Mouse (Mus musculus) limb, embryonic 13.5 days (tissue): ENCODE data around the gene Bcl11a. TPM values are rescaled to one million over a fixed set of nuclear protein-coding genes. Genes with fewer than 3 reads are reported as not detected.

Experiments used
- ATAC-seq: fragments of 200-750 bp; cut with Nextera tagmentation; 2 replicates; pipeline ENCODE4 v1.8.0; 2017; ENCODE audit warnings: low read depth, moderate number of reproducible peaks, moderate TSS enrichment; ENCODE audit not compliant: low FRiP score
- H3K27ac ChIP-seq: fragments of 300-500 bp; sonication (generic); 2 replicates; pipeline ENCODE4 v1.5.1; 2015; ENCODE audit warnings: inconsistent platforms, mild to moderate bottlenecking, moderate library complexity
- H3K27me3 ChIP-seq: fragments of 300-500 bp; sonication (generic); 2 replicates; pipeline ENCODE4 v1.6.1; 2015; ENCODE audit warnings: mild to moderate bottlenecking, inconsistent platforms
- H3K36me3 ChIP-seq: fragments of 300-500 bp; sonication (generic); 2 replicates; pipeline ENCODE4 v1.6.1; 2015; ENCODE audit warnings: inconsistent platforms, mild to moderate bottlenecking, moderate library complexity
- H3K4me1 ChIP-seq: fragments of 300-500 bp; sonication (generic); 2 replicates; pipeline ENCODE4 v1.6.1; 2015; ENCODE audit warnings: inconsistent platforms
- H3K4me2 ChIP-seq: fragments of 300-500 bp; sonication (generic); replicated peaks from 2 replicates; pipeline ENCODE4 v1.6.1; 2015; ENCODE audit warnings: inconsistent platforms, mild to moderate bottlenecking, moderate library complexity
- H3K4me3 ChIP-seq: fragments of 300-500 bp; sonication (generic); 2 replicates; pipeline ENCODE4 v1.5.1; 2015; ENCODE audit warnings: moderate library complexity, mild to moderate bottlenecking, inconsistent platforms
- H3K9ac ChIP-seq: fragments of 300-500 bp; sonication (generic); 2 replicates; pipeline ENCODE4 v1.6.1; 2015; ENCODE audit warnings: mild to moderate bottlenecking, inconsistent platforms
- H3K9me3 ChIP-seq: fragments of 300-500 bp; sonication (generic); 2 replicates; pipeline ENCODE4 v1.6.1; 2016; ENCODE audit warnings: inconsistent platforms
- WGBS: fragments of 180-500 bp; shearing (Covaris S2); methylation state at CpG from one replicate; pipeline ENCODE4 v1.1.7; 2015; 5-methylcytosine and 5-hydroxymethylcytosine counted together
- polyA plus RNA-seq: library from polyadenylated mRNA; unstranded; fragments of >200 nt; fragmentation: Nextera tagmentation; extraction: Ambion mirVana; gene quantifications from 2 replicates; pipeline ENCODE4 v1.2.1, GENCODE M21; 2015

The Bcl11a gene
- polyA plus RNA-seq, 1 experiment from 2014 or later = 76.6 TPM

DNA sequence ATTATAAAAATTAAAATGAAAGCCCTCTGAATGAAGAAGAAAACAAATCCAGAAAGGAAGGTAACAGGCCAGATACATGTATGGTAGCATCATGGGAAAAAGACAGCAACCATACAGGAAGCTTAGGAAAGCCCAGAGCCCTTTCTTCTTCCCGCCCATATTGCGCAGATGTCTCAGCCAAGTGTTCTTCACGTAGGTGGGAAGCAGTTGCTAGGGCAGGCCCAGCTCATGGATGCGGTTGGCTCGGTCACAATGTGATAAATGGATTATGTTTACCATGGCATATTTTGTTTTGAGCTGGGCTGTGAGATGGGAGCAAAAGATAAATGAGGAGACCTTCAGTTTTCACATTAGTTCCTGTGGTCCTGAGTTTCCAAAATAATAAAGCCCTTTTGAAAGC, 29.6 kb downstream of the Bcl11a start:
- ATAC-seq = no peak
- Histone ChIP-seq H3K9me3 (no peaks in the 10 kb centered on the region), H3K9ac (no peak overlapping the region), H3K27ac (no peak overlapping the region), H3K36me3 (peaks cover 15% of the 10 kb centered on the region; the same call in 1 of the 2 replicates), H3K27me3 (no peaks in the 10 kb centered on the region), H3K4me1 (peaks cover 54% of the 10 kb centered on the region), H3K4me2 (no peak overlapping the region), H3K4me3 (no peak overlapping the region)
- 85% methylated on average over 5 of the region's 5 CpGs for WGBS

DNA sequence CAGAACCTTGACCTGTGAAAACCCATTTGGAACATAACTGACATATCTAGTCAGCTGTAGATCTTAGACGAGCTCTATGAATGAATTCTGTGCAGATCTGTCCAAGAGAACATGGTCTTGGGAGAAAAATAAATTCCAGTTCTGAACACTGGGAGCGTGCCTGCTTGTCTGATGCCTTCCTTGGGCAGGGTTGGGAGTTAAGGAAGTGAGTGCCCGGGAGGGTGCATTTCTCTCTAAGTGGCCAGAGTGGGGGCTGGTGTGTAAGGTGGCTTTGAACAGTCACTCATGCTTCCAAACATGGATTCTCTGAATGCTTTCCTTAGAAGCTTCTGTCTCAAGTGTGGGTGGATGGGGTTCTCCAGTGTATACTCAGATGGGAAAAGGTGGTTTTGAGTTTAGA, 31.1 kb downstream of the Bcl11a start:
- Histone ChIP-seq H3K27me3 (no peaks in the 10 kb centered on the region), H3K4me2 (no peak overlapping the region), H3K36me3 (peaks cover 18% of the 10 kb centered on the region; the same call in 1 of the 2 replicates), H3K9me3 (no peaks in the 10 kb centered on the region), H3K4me1 (peaks cover 49% of the 10 kb centered on the region), H3K9ac (no peak overlapping the region), H3K27ac (no peak overlapping the region), H3K4me3 (no peak overlapping the region)
- no peak for ATAC-seq
- WGBS = 69% methylated on average over 3 of the region's 3 CpGs

DNA sequence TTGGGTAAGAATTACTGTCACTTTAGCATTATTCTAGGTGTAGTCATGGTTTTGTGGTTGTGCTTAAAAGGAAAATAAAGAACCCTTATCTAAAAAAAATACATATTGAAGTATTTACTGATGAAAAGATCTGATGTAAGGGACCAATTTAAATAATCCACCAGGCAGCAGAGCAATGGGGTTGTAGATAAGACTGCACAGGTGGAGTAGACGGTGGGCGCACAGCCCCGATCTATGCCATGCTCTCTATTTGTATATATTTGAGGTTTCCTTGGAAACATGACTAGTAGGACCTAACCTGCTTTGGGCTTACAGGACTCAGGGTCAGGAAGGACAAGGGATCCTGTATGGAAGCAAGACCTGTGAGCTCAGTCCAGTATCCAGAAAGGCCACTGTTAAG, 31.5 kb downstream of the Bcl11a start:
- Histone ChIP-seq H3K4me2 (no peak overlapping the region), H3K9me3 (no peaks in the 10 kb centered on the region), H3K4me1 (peaks cover 53% of the 10 kb centered on the region), H3K4me3 (no peak overlapping the region), H3K27ac (no peak overlapping the region), H3K36me3 (peaks cover 18% of the 10 kb centered on the region; the same call in 1 of the 2 replicates), H3K27me3 (no peaks in the 10 kb centered on the region), H3K9ac (no peak overlapping the region)
- ATAC-seq = no peak
- WGBS = 90% methylated on average over 3 of the region's 3 CpGs

DNA sequence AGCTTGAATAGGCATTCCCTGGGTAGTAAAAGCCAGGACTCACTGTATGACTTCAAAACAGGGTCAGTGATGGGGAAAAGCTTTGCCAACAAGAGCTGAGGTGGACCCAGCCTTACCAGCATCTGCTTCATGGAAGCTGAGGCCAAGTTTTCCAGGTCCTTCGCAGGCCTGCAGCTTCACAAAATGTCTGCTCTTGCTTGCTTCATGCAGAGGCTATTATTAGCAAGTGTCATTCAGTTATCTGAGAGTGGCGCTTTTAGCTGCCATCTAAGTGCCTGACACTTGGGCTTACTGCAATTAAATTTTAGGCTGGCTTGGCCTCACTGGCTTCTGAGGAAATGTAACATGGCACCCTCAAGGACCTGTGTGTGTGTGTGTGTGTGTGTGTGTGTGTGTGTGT, 32.3 kb downstream of the Bcl11a start:
- no peak overlapping the region for H3K9ac ChIP-seq

DNA sequence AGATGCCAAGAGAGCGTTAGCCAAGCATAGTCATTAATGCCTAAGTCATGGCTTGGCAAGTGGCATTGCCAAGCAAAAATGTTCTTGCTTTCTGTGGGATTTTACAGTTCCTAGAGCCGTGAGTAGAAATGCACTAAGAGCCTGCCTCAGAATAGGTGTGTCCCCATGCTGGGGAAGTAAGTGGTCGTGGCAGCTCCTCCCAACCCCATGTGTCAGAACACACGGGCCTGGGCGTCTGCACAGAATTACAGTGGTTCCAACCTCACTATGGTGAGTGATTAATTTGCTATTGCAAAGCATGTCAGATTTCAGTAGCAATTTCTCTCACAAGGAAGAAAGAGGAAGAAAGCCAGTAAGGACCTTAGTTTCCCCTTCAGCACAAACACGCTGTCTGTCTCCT, 33.9 kb downstream of the Bcl11a start:
- no peak for ATAC-seq
- Histone ChIP-seq H3K9me3 (no peaks in the 10 kb centered on the region), H3K27me3 (no peaks in the 10 kb centered on the region), H3K9ac (no peak overlapping the region), H3K36me3 (peaks cover 27% of the 10 kb centered on the region; the same call in 1 of the 2 replicates), H3K4me1 (peaks cover 70% of the 10 kb centered on the region), H3K4me3 (no peak overlapping the region), H3K27ac (peak overlapping the region; percentile 15; the same call in 1 of the 2 replicates), H3K4me2 (no peak overlapping the region)
- 38% methylated on average over 6 of the region's 6 CpGs for WGBS

More for the DNA sequence above, 32.3 kb downstream of the Bcl11a start:
- Histone ChIP-seq H3K4me3 (no peak overlapping the region), H3K27ac (no peak overlapping the region), H3K4me2 (no peak overlapping the region), H3K9me3 (no peaks in the 10 kb centered on the region), H3K4me1 (peaks cover 60% of the 10 kb centered on the region), H3K36me3 (peaks cover 15% of the 10 kb centered on the region; the same call in 1 of the 2 replicates), H3K27me3 (no peaks in the 10 kb centered on the region)
- ATAC-seq = no peak
- 69% methylated on average over 2 of the region's 2 CpGs for WGBS

DNA sequence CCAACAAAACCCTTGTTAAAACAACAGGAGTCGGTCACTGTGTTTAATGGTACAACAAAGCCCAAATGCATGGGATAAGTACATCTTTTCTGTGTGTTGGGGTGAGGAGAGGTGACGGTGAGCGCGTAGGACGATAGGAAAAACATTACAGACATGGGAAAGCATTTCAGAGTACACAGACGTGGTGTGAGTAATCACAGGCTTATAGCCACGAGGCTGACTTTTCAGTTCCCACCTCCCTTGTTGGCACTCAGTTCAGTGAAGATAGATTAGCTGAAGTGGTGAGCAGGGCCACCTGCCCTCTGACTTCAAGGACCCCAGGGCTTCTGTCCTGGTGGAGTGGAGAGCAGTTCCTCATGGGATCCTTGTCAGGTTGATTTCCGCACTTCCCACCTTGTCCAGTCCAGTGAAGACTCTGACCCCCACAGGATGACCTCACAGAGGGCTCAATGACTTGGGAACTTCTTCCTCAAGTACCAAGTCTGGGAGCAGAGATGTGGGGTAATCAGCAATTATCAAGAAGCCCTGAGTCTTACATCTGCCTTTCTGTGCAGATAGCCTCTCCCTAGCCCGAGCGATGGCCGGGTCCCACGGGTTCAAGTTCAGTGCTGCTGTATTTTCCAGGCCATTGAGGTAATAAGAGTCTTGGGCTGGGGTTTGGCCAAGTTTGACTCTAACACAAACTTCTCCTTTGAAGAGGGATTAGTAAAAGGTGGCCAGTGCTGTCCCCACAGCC, 37.3 kb downstream of the Bcl11a start:
- peaks cover 36% of the 10 kb centered on the region for H3K36me3 ChIP-seq
- ATAC-seq = no peak
- 77% methylated on average over 12 of the region's 12 CpGs for WGBS
- no peak overlapping the region for H3K9ac ChIP-seq
- no peaks in the 10 kb centered on the region for H3K27me3 ChIP-seq
- no peak overlapping the region for H3K4me3 ChIP-seq
- H3K4me1 ChIP-seq = peaks cover 87% of the 10 kb centered on the region
- H3K27ac ChIP-seq = no peak overlapping the region
- H3K9me3 ChIP-seq = no peaks in the 10 kb centered on the region
- H3K4me2 ChIP-seq = no peak overlapping the region

DNA sequence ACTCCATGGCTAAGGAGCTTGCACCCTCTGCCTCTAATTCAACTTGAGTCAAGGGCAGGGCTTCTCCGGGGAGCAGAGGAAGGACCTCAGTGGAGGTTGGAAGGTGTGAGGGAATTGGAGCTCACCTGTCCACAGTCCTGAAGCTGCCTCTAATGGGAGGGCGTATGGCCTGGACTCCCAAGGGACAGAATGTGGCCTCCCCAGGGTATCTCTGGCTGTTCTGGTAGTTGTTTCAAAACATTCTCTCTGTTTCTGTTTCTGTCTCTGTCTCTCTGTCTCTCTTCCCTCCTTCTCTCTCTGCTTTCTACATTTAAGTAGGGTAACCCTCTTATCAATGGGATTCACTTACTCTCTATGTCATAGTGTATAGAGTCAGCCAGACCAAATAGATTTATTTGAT, 38.2 kb downstream of the Bcl11a start:
- Histone ChIP-seq H3K4me1 (peaks cover 87% of the 10 kb centered on the region), H3K27me3 (no peaks in the 10 kb centered on the region), H3K36me3 (peaks cover 36% of the 10 kb centered on the region), H3K27ac (no peak overlapping the region), H3K4me2 (no peak overlapping the region), H3K4me3 (no peak overlapping the region), H3K9ac (no peak overlapping the region), H3K9me3 (no peaks in the 10 kb centered on the region)
- no peak for ATAC-seq
- 96% methylated on average over 2 of the region's 2 CpGs for WGBS

DNA sequence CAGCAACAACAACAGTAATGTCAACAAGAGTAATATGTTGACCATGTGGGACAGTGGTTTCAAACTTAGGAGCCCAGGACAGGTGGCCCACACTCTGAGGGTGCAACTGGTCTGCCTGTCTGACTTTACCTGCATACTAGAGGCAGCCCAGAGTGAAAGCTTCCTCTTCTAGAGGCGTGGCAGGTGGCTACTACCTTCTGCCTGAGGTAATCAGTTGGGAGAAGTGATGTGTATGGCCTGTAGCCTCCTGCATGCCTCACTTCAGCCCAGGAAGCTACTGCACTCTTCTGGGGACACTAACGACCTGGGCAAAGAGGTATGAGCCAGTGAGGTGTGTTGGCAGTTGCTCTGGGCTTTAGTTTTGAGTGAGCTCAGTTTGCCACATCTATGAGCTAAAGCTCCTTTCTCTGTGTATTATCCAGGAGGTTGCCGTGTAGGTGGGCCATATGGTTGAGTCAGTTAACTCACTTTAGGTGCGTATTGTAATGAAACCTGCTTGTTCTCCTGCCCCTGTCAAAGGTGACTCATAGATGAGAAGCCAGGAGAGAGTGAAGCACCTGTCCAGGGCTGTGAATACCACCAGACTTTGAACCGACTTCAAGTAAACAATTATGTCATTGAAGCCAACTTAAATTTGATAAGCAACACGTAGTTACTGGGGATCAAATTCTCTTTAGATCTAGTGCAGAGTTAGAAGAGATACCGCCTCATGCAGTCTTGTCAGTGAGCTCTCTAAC, 38.9 kb downstream of the Bcl11a start:
- peaks cover 87% of the 10 kb centered on the region for H3K4me1 ChIP-seq
- no peak for ATAC-seq
- no peak overlapping the region for H3K4me2 ChIP-seq
- no peaks in the 10 kb centered on the region for H3K9me3 ChIP-seq
- no peak overlapping the region for H3K4me3 ChIP-seq
- H3K9ac ChIP-seq = no peak overlapping the region
- 0 out of 2 replicates have a peak overlapping the region, but pooled peaks have one; percentile 33 for H3K27ac ChIP-seq
- WGBS = 85% methylated on average over 7 of the region's 7 CpGs
- H3K27me3 ChIP-seq = no peaks in the 10 kb centered on the region
- H3K36me3 ChIP-seq = peaks cover 36% of the 10 kb centered on the region

DNA sequence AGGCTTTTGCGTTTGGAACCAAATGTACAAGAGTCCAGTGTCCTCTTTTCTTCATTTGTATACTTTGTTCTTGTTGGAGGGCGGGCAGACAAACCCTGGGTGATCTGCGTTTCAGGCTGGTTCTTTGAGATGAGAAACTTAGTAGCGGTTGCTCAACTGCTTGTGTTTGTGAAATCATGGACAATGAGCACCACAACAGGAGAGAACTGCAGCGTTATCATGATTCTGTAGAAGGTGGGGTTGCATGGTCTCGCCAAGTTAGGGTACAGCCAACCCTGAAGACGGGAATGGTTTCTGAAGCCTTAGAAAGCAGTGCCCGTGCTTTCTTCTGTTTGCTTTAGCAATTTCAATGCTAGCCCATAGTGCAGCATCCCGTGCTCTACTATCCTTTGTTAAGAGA, 43.3 kb downstream of the Bcl11a start:
- Histone ChIP-seq H3K36me3 (peaks cover 30% of the 10 kb centered on the region), H3K9me3 (no peaks in the 10 kb centered on the region), H3K9ac (no peak overlapping the region), H3K4me3 (no peak overlapping the region), H3K27me3 (no peaks in the 10 kb centered on the region), H3K27ac (no peak overlapping the region), H3K4me2 (no peak overlapping the region), H3K4me1 (peaks cover 83% of the 10 kb centered on the region)
- no peak for ATAC-seq
- 85% methylated on average over 9 of the region's 9 CpGs for WGBS

DNA sequence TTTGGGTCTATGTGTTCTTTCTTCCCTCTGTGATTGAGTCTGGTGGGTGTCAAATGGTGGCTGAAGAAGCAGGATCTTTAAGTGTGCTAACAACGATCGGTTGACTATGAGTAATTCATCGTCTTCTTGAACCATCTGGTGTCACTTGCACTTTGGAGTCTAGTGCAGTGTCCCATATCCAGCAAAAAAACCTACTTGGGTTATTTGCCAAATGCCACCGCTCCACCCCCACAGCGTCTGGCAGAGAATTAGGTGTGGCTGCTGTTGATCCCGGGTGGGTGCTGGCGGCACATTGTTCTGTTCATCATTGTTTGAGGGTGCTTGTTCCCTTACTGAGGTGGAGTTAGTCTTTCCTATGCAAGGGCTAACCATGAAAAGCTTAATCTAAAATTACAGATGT, 45.0 kb downstream of the Bcl11a start:
- ATAC-seq = no peak
- peaks cover 85% of the 10 kb centered on the region for H3K4me1 ChIP-seq
- WGBS = 91% methylated on average over 7 of the region's 7 CpGs

DNA sequence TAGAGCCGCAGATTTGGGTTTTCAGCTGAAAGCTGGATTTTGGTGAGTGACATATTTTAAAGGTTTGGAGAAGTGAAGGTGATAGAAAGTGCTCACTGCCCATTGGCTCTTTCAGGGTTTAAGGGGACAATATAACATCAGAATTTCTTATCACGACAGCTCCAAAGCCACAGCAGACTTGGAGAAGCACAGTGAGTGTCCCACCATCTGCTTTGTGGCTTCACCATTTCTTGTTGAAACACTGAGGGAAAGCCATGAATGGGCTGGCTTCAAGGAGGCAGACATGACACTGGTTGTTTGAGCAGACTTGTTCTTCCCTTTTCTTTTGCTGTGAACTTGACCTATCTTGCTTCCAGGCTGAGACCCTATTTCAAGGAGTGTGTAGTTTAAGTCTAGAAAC, 46.1 kb downstream of the Bcl11a start:
- H3K27ac ChIP-seq = no peak overlapping the region
- no peak overlapping the region for H3K4me2 ChIP-seq
- no peaks in the 10 kb centered on the region for H3K27me3 ChIP-seq
- no peak for ATAC-seq
- 87% methylated on average over 2 of the region's 2 CpGs for WGBS
- H3K36me3 ChIP-seq = peaks cover 32% of the 10 kb centered on the region
- no peak overlapping the region for H3K4me3 ChIP-seq
- peaks cover 76% of the 10 kb centered on the region for H3K4me1 ChIP-seq
- no peaks in the 10 kb centered on the region for H3K9me3 ChIP-seq
- no peak overlapping the region for H3K9ac ChIP-seq

More for the DNA sequence above, 45.0 kb downstream of the Bcl11a start:
- H3K9ac ChIP-seq = no peak overlapping the region
- H3K36me3 ChIP-seq = peaks cover 32% of the 10 kb centered on the region
- no peak overlapping the region for H3K4me2 ChIP-seq
- H3K27ac ChIP-seq = no peak overlapping the region
- no peaks in the 10 kb centered on the region for H3K9me3 ChIP-seq
- H3K4me3 ChIP-seq = no peak overlapping the region
- H3K27me3 ChIP-seq = no peaks in the 10 kb centered on the region

DNA sequence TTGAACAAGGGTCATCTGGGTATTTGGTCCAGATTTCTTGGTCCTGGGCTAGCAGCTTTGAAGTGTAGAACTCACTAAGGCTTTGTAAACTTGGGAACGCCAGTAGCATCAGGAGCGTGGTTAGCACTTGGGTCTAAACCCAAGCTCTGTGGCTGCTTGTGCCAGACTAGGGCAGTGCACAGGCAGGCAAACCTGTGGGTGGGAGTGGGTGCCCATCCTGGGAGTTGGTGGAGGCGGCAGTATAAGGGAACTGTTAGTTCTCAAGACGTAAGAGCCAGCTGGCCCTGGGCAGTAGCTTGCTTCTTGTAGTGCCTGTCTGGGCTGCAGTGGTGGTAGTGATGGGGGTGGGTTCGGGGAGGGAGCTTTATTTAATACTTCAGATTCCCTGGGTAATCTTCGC, 47.2 kb downstream of the Bcl11a start:
- Histone ChIP-seq H3K4me2 (no peak overlapping the region), H3K36me3 (peaks cover 36% of the 10 kb centered on the region), H3K27me3 (no peaks in the 10 kb centered on the region), H3K9ac (no peak overlapping the region), H3K27ac (no peak overlapping the region), H3K9me3 (no peaks in the 10 kb centered on the region), H3K4me3 (no peak overlapping the region), H3K4me1 (peaks cover 65% of the 10 kb centered on the region)
- WGBS = 83% methylated on average over 6 of the region's 6 CpGs
- 0 out of 2 replicates have a peak, but pooled peaks have one; percentile 17 for ATAC-seq
